Mouse (Mus musculus): ENCODE measurements around the gene Otulin.

- no peak for TF ChIP-seq POLR2A (IDR thresholded peaks at IDR 0.05; ENCODE audit: insufficient read depth, low read depth, low read length)
- no peak for TF ChIP-seq CTCF (IDR thresholded peaks at IDR 0.05; ENCODE audit: insufficient read depth, low read depth, low read length)
Observed at GRCm38 (mm10) chr15:27579853-27580252, 50.6 kb downstream of the Otulin start.
